ENCODE assay signal across 8 mouse cellular contexts in the genomic region with DNA sequence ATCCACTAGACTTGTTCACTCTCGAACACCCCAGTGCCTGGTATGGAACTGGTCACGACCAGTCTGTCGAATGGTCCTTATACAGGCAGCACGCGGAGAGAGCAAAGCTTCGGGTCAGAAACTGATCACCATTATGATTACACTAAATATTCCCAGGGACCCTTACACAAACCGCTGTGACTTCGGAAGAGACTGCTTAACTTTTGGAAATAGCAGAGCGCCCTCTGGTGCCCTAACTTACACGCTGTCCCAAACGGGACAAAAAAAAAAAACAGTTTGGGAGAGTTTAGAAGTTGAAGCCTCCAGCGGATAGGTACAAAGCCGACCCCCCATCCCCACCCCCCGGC. TPM values are rescaled to one million over a fixed set of nuclear protein-coding genes. Genes with fewer than 3 reads are reported as not detected.
DNase-seq lines count a peak whose midpoint lies in the region; ATAC-seq lines count a peak whose summit lies in the region.

No protein-coding gene starts in this region.

- H3K9me3 ChIP-seq in forebrain, embryonic 13.5 days (replicated peaks) = no peaks in the 10 kb centered on the region
- H3K9me3 ChIP-seq in hindbrain, embryonic 13.5 days = no peaks in the 10 kb centered on the region
- no peaks in the 10 kb centered on the region for H3K9me3 ChIP-seq in limb, embryonic 10.5 days (replicated peaks)
- H3K9me3 ChIP-seq in midbrain, embryonic 10.5 days (replicated peaks) = no peaks in the 10 kb centered on the region

- peak overlapping the region; percentile 37; the same call in 1 of the 2 replicates for H3K9ac ChIP-seq in forebrain, embryonic 13.5 days
- H3K9ac ChIP-seq in hindbrain, embryonic 13.5 days = no peak overlapping the region

- ATAC-seq in forebrain, embryonic 13.5 days = no peak
- no peak for ATAC-seq in hindbrain, embryonic 13.5 days (ENCODE audit: low FRiP score)

- H3K4me2 ChIP-seq in forebrain, embryonic 13.5 days = peak overlapping the region; percentile 47
- H3K4me2 ChIP-seq in hindbrain, embryonic 13.5 days = peak overlapping the region; percentile 48

- no peak overlapping the region for H3K27ac ChIP-seq in forebrain, embryonic 13.5 days
- no peak overlapping the region for H3K27ac ChIP-seq in hindbrain, embryonic 13.5 days
- H3K27ac ChIP-seq in limb, embryonic 10.5 days = no peak overlapping the region
- H3K27ac ChIP-seq in midbrain, embryonic 10.5 days (replicated peaks) = no peak overlapping the region

- peak; percentile 95 for DNase-seq in heart, adult 11 months
- DNase-seq in heart, adult 8-10 months (ENCODE audit: low spot score) = no peak
- DNase-seq in brain, adult 2 months (ENCODE audit: low read depth, low spot score) = peak; percentile 79
- peak; percentile 74 for DNase-seq in limb, embryonic 10.5 days (ENCODE audit: low spot score)
- DNase-seq in midbrain, embryonic 10.5 days (ENCODE audit: low spot score) = peak; percentile 64
- DNase-seq in splenic B cell, adult 2 months (ENCODE audit: low read depth, low spot score) = peak; percentile 82

- peaks cover 11% of the 10 kb centered on the region for H3K4me1 ChIP-seq in forebrain, embryonic 13.5 days
- H3K4me1 ChIP-seq in hindbrain, embryonic 13.5 days (replicated peaks) = peaks cover 11% of the 10 kb centered on the region
- H3K4me1 ChIP-seq in limb, embryonic 10.5 days = peaks cover 18% of the 10 kb centered on the region
- H3K4me1 ChIP-seq in midbrain, embryonic 10.5 days = peaks cover 14% of the 10 kb centered on the region

- H3K27me3 ChIP-seq in forebrain, embryonic 13.5 days = peaks cover 39% of the 10 kb centered on the region
- peaks cover 45% of the 10 kb centered on the region for H3K27me3 ChIP-seq in hindbrain, embryonic 13.5 days
- H3K27me3 ChIP-seq in limb, embryonic 10.5 days (ENCODE audit: low read depth, poor library complexity, severe bottlenecking) = peaks cover 77% of the 10 kb centered on the region
- H3K27me3 ChIP-seq in midbrain, embryonic 10.5 days (ENCODE audit: low read depth, poor library complexity, severe bottlenecking) = peaks cover 67% of the 10 kb centered on the region
- H3K27me3 ChIP-seq in splenic B cell, adult 2 months (ENCODE audit: control insufficient read depth, insufficient read depth, low read length, poor library complexity, severe bottlenecking) = no peaks in the 10 kb centered on the region

- WGBS in forebrain, embryonic 13.5 days = 4% methylated on average over 14 of the region's 14 CpGs
- 4% methylated on average over 14 of the region's 14 CpGs for WGBS in hindbrain, embryonic 13.5 days
- 3% methylated on average over 14 of the region's 14 CpGs for WGBS in limb, embryonic 10.5 days
- WGBS in midbrain, embryonic 10.5 days = 4% methylated on average over 14 of the region's 14 CpGs

- peak overlapping the region; percentile 28; the same call in 1 of the 2 replicates for H3K4me3 ChIP-seq in forebrain, embryonic 13.5 days
- peak overlapping the region; percentile 24 for H3K4me3 ChIP-seq in hindbrain, embryonic 13.5 days
- H3K4me3 ChIP-seq in limb, embryonic 10.5 days = peak overlapping the region; percentile 44; the same call in 1 of the 2 replicates
- peak overlapping the region; percentile 46 for H3K4me3 ChIP-seq in midbrain, embryonic 10.5 days

- H3K36me3 ChIP-seq in forebrain, embryonic 13.5 days (ENCODE audit: poor library complexity, severe bottlenecking) = no peaks in the 10 kb centered on the region
- H3K36me3 ChIP-seq in hindbrain, embryonic 13.5 days = no peaks in the 10 kb centered on the region
- H3K36me3 ChIP-seq in limb, embryonic 10.5 days = no peaks in the 10 kb centered on the region
- no peaks in the 10 kb centered on the region for H3K36me3 ChIP-seq in midbrain, embryonic 10.5 days
- H3K36me3 ChIP-seq in splenic B cell, adult 2 months (ENCODE audit: control insufficient read depth, insufficient read depth, low read length, poor library complexity, severe bottlenecking) = no peaks in the 10 kb centered on the region

RNA-seq across cellular contexts. Expression of gene Cavin1, which starts 11.2 kb away (rescaled TPM):
- 100 to 1,000 TPM; 190 to 247 (median 212) TPM for total RNA-seq in heart, adult 8-10 months (2022)
- polyA plus RNA-seq in forebrain, embryonic 13.5 days (2015; fragmentation: Nextera tagmentation; extraction: Ambion mirVana) = 19.5 and 23.4 TPM in 2 replicates
- polyA plus RNA-seq in hindbrain, embryonic 13.5 days (2015; fragmentation: Nextera tagmentation; extraction: Ambion mirVana) = 42.0 and 43.9 TPM in 2 replicates
- polyA plus RNA-seq in limb, embryonic 10.5 days (2016; fragmentation: Nextera tagmentation; extraction: Ambion mirVana) = 21.9 and 24.6 TPM in 2 replicates
- 16.7 and 21.8 TPM in 2 replicates for polyA plus RNA-seq in midbrain, embryonic 10.5 days (2016; fragmentation: Nextera tagmentation; extraction: Ambion mirVana)

RNA-seq across cellular contexts. Expression of gene Stat3, which starts 20.1 kb away (rescaled TPM):
- total RNA-seq in heart, adult 8-10 months (2022) = 100 to 1,000 TPM in 1 of 4 experiments, 10 to 100 TPM in 3; 76.6 to 108 (median 91.0) TPM
- polyA plus RNA-seq in forebrain, embryonic 13.5 days (2015; fragmentation: Nextera tagmentation; extraction: Ambion mirVana) = 24.6 and 29.1 TPM in 2 replicates
- polyA plus RNA-seq in hindbrain, embryonic 13.5 days (2015; fragmentation: Nextera tagmentation; extraction: Ambion mirVana) = 51.5 and 53.3 TPM in 2 replicates
- 20.7 and 30.2 TPM in 2 replicates for polyA plus RNA-seq in limb, embryonic 10.5 days (2016; fragmentation: Nextera tagmentation; extraction: Ambion mirVana)
- polyA plus RNA-seq in midbrain, embryonic 10.5 days (2016; fragmentation: Nextera tagmentation; extraction: Ambion mirVana) = 16.9 and 20.4 TPM in 2 replicates

RNA-seq across cellular contexts. Expression of gene Atp6v0a1, which starts 49.8 kb away (rescaled TPM):
- total RNA-seq in heart, adult 8-10 months (2022) = 100 to 1,000 TPM in 1 of 4 experiments, 10 to 100 TPM in 3; 85.0 to 100 (median 88.9) TPM
- polyA plus RNA-seq in forebrain, embryonic 13.5 days (2015; fragmentation: Nextera tagmentation; extraction: Ambion mirVana) = 52.9 and 56.3 TPM in 2 replicates
- 108 and 110 TPM in 2 replicates for polyA plus RNA-seq in hindbrain, embryonic 13.5 days (2015; fragmentation: Nextera tagmentation; extraction: Ambion mirVana)
- polyA plus RNA-seq in limb, embryonic 10.5 days (2016; fragmentation: Nextera tagmentation; extraction: Ambion mirVana) = 28.1 and 30.2 TPM in 2 replicates
- polyA plus RNA-seq in midbrain, embryonic 10.5 days (2016; fragmentation: Nextera tagmentation; extraction: Ambion mirVana) = 33.9 and 43.9 TPM in 2 replicates
